Mouse (Mus musculus) CH12.LX (cell line): ENCODE data around the gene Lypd3. TPM values are rescaled to one million over a fixed set of nuclear protein-coding genes. Genes with fewer than 3 reads are reported as not detected.
A peak's percentile ranks its signal among the peaks of the same experiment; 100 is the strongest.

Experiments
- DNase-seq: peaks from one replicate; pipeline ENCODE4 v3.0.0-alpha.2; 2013; ENCODE audit errors: extremely low read depth
- H3K27ac ChIP-seq: 2 replicates; pipeline ENCODE4 v1.5.1; 2012; ENCODE audit warnings: low read depth, mild to moderate bottlenecking, control low read depth, moderate library complexity; ENCODE audit not compliant: insufficient read depth
- H3K27me3 ChIP-seq: replicated peaks from 2 replicates; pipeline ENCODE3; 2012; ENCODE audit warnings: inconsistent platforms
- H3K36me3 ChIP-seq, 2 experiments: replicated peaks in 1 of 2; 2 replicates each; pipeline versions ENCODE3 to v1.6.1; 2012; ENCODE audit warnings: inconsistent platforms in 1 of 2, low read length in 1 of 2, mild to moderate bottlenecking in 1 of 2, mixed read lengths in 1 of 2, moderate library complexity in 1 of 2; ENCODE audit not compliant: control insufficient read depth in 1 of 2, insufficient read depth in 1 of 2
- H3K4me1 ChIP-seq, 2 experiments: 2 replicates each; pipeline ENCODE4 v1.6.1; 2012; ENCODE audit warnings: inconsistent platforms in 1 of 2, moderate library complexity in 1 of 2; ENCODE audit not compliant: insufficient read depth in 2 of 2, control insufficient read depth in 1 of 2
- H3K4me2 ChIP-seq: 2 replicates; pipeline ENCODE4 v1.6.1; 2012; ENCODE audit warnings: low read depth, mild to moderate bottlenecking, control low read depth; ENCODE audit not compliant: poor library complexity, insufficient read depth, severe bottlenecking
- H3K4me3 ChIP-seq, 3 experiments: fragments of 150-350 bp in 1 of 3; sonication (generic) in 1 of 3; replicated peaks in 1 of 3; 2 replicates each; pipeline versions ENCODE3 to v1.5.1; 2011 to 2012; ENCODE audit warnings: low read depth in 2 of 3, low read length in 2 of 3, mild to moderate bottlenecking in 2 of 3, moderate library complexity in 2 of 3, control low read depth in 1 of 3, improper control_type of control experiment in 1 of 3, inconsistent platforms in 1 of 3, mixed read lengths in 1 of 3; ENCODE audit not compliant: poor library complexity in 1 of 3
- H3K79me2 ChIP-seq: replicated peaks from 2 replicates; pipeline ENCODE4 v1.6.1; 2012; ENCODE audit warnings: mild to moderate bottlenecking, moderate library complexity; ENCODE audit not compliant: control insufficient read depth, poor library complexity, insufficient read depth, severe bottlenecking; ENCODE audit errors: extremely low read depth
- H3K9ac ChIP-seq: 2 replicates; pipeline ENCODE4 v1.6.1; 2012; ENCODE audit warnings: low read depth, mild to moderate bottlenecking, control low read depth, moderate library complexity; ENCODE audit not compliant: insufficient read depth
- H3K9me3 ChIP-seq: replicated peaks from 2 replicates; pipeline ENCODE3; 2012; ENCODE audit warnings: low read length, inconsistent platforms, mixed read lengths
- BHLHE40 ChIP-seq: IDR thresholded peaks from 2 replicates; pipeline ENCODE4 v1.6.1; 2011; ENCODE audit warnings: mild to moderate bottlenecking, low read depth, low read length, improper control_type of control experiment
- CHD1 ChIP-seq: IDR thresholded peaks from 2 replicates; pipeline ENCODE4 v1.6.1; 2012; ENCODE audit warnings: low read depth, low read length, improper control_type of control experiment, inconsistent platforms
- CTCF ChIP-seq, 2 experiments: IDR thresholded peaks in 1 of 2; conservative IDR thresholded peaks in 1 of 2; 2 replicates each; pipeline ENCODE4 v1.5.1; 2011 to 2012; ENCODE audit warnings: low read depth in 2 of 2, low read length in 2 of 2, improper control_type of control experiment in 1 of 2, inconsistent platforms in 1 of 2, mild to moderate bottlenecking in 1 of 2, moderate library complexity in 1 of 2
- ETS1 ChIP-seq: conservative IDR thresholded peaks from 2 replicates; pipeline ENCODE4 v1.6.1; 2012; ENCODE audit warnings: low read depth, mild to moderate bottlenecking, inconsistent platforms, low read length, improper control_type of control experiment, moderate library complexity
- GABPA ChIP-seq: IDR thresholded peaks from 2 replicates; pipeline ENCODE4 v1.6.1; 2012; ENCODE audit warnings: low read depth, low read length, improper control_type of control experiment, inconsistent platforms; ENCODE audit not compliant: insufficient replicate concordance
- HCFC1 ChIP-seq: IDR thresholded peaks from 2 replicates; pipeline ENCODE4 v1.6.1; 2012; ENCODE audit warnings: low read depth, mild to moderate bottlenecking, inconsistent platforms, low read length, improper control_type of control experiment
- JUND ChIP-seq: conservative IDR thresholded peaks from 2 replicates; pipeline ENCODE4 v1.6.1; 2011; ENCODE audit warnings: low read depth, low read length, improper control_type of control experiment
- KAT2A ChIP-seq: IDR thresholded peaks from 2 replicates; pipeline ENCODE4 v1.6.1; 2012; ENCODE audit warnings: low read length, improper control_type of control experiment, inconsistent platforms; ENCODE audit not compliant: insufficient replicate concordance
- MAFK ChIP-seq: IDR thresholded peaks from 2 replicates; pipeline ENCODE4 v1.6.1; 2011; ENCODE audit warnings: low read length, improper control_type of control experiment; ENCODE audit not compliant: insufficient replicate concordance
- MAX ChIP-seq: IDR thresholded peaks from 2 replicates; pipeline ENCODE4 v1.6.1; 2011; ENCODE audit warnings: low read length, improper control_type of control experiment
- MAZ ChIP-seq: IDR thresholded peaks from 2 replicates; pipeline ENCODE4 v1.6.1; 2012; ENCODE audit warnings: low read depth, mild to moderate bottlenecking, inconsistent platforms, low read length, improper control_type of control experiment, moderate library complexity
- NELFE ChIP-seq: IDR thresholded peaks from 2 replicates; pipeline ENCODE4 v1.6.1; 2011; ENCODE audit warnings: low read depth, low read length, improper control_type of control experiment
- NRF1 ChIP-seq: IDR thresholded peaks from 2 replicates; pipeline ENCODE4 v1.6.1; 2014; ENCODE audit warnings: low read depth, mild to moderate bottlenecking, inconsistent platforms, low read length, improper control_type of control experiment, moderate library complexity
- PAX5 ChIP-seq: IDR thresholded peaks from 2 replicates; pipeline ENCODE4 v1.6.1; 2012; ENCODE audit warnings: low read length, inconsistent platforms, mixed read lengths
- RAD21 ChIP-seq: IDR thresholded peaks from 2 replicates; pipeline ENCODE4 v1.6.1; 2011; ENCODE audit warnings: low read depth, mild to moderate bottlenecking, low read length, improper control_type of control experiment, moderate library complexity
- RCOR1 ChIP-seq: conservative IDR thresholded peaks from 2 replicates; pipeline ENCODE4 v1.6.1; 2012; ENCODE audit warnings: low read depth, mild to moderate bottlenecking, inconsistent platforms, low read length, improper control_type of control experiment
- SMC3 ChIP-seq: IDR thresholded peaks from 2 replicates; pipeline ENCODE4 v1.6.1; 2011; ENCODE audit warnings: low read depth, low read length, improper control_type of control experiment
- USF1 ChIP-seq: IDR thresholded peaks from 2 replicates; pipeline ENCODE4 v1.6.1; 2014; ENCODE audit warnings: low read depth, mild to moderate bottlenecking, inconsistent platforms, low read length, improper control_type of control experiment
- ZKSCAN1 ChIP-seq: IDR thresholded peaks from 2 replicates; pipeline ENCODE4 v1.6.1; 2012; ENCODE audit warnings: low read depth, inconsistent platforms, low read length, improper control_type of control experiment, borderline replicate concordance
- ZNF384 ChIP-seq: IDR thresholded peaks from 2 replicates; pipeline ENCODE4 v1.6.1; 2012; ENCODE audit warnings: low read depth, low read length, improper control_type of control experiment, inconsistent platforms
- dilution Hi-C: fragments of 300-500 bp; cut with MboI; formaldehyde crosslinking; loops from 2 replicates; pipeline ENCODE4 v1.14.3; 2020; ENCODE audit warnings: low sequenced_read_pairs; ENCODE audit not compliant: extremely low pct_unique_long_range_greater_than_20kb, extremely low pct_ligation_motif_present
- in situ Hi-C: fragments of 300-500 bp; cut with MboI; formaldehyde crosslinking; loops from 3 replicates; pipeline ENCODE4 v1.14.3; 2019; ENCODE audit warnings: low sequenced_read_pairs, low pct_ligation_motif_present, low pct_unique_long_range_greater_than_20kb, mixed read lengths
- polyA plus RNA-seq: library from polyadenylated mRNA; unstranded; fragments of >175 nt; gene quantifications from 2 replicates; pipeline ENCODE4 v1.2.1, GENCODE M21; 2012; ENCODE audit warnings: low read depth; ENCODE audit not compliant: insufficient read length
- total RNA-seq, 2 experiments: library from RNA; depleted of rRNA; stranded (reverse); fragments of 300-350 nt in 1 of 2; fragments of >200 nt in 1 of 2; gene quantifications; 2 replicates each; pipeline ENCODE4 v1.2.3; 2012 to 2014

The Lypd3 gene
- total and polyA plus RNA-seq, 3 experiments: not detected

GRCm38 (mm10) chr7:24619671-24620397 is 16.5 kb upstream of the Lypd3 start:
- dilution Hi-C loops: no loop called here
- Histone ChIP-seq H3K9me3 (peaks cover 12% of the 10 kb centered on the region), H3K4me1 (peaks cover 0 to 17% of the 10 kb centered on the region in 2 experiments; a peak in 2 of 4 replicates), H3K4me2 (no peak overlapping the region), H3K79me2 (no peaks in the 10 kb centered on the region), H3K27me3 (no peaks in the 10 kb centered on the region), H3K36me3 (peaks cover 10 to 58% of the 10 kb centered on the region in 2 experiments), H3K9ac (no peak overlapping the region), H3K4me3 (no peak overlapping the region), H3K27ac (no peak overlapping the region)
- TF ChIP-seq HCFC1 (no peak), KAT2A (no peak), ZNF384 (no peak), NRF1 (no peak), USF1 (no peak), PAX5 (no peak), SMC3 (no peak), MAFK (no peak), NELFE (no peak), CHD1 (no peak), ZKSCAN1 (no peak), GABPA (no peak)
- in situ Hi-C loops: no loop called here
- no peak for DNase-seq

GRCm38 (mm10) chr7:24621193-24621592 is 15.2 kb upstream of the Lypd3 start:
- dilution Hi-C loops (no loop called here), in situ Hi-C loops (no loop called here)
- TF ChIP-seq MAX (no peak), JUND (no peak), BHLHE40 (no peak), SMC3 (no peak), NRF1 (no peak), CTCF (conservative IDR thresholded peaks at IDR 0.05 in 1 of 2, IDR thresholded peaks at IDR 0.05 in 1 of 2; ENCODE audit: low read depth in 2 of 2, low read length in 2 of 2) (peak; percentile 18 to 32; a peak in 2 of 4 replicates), RCOR1 (no peak), RAD21 (peak; percentile 8), NELFE (no peak), USF1 (no peak), HCFC1 (no peak), ETS1 (no peak), MAFK (no peak), MAZ (no peak), ZKSCAN1 (no peak)
- no peaks in the 10 kb centered on the region for H3K27me3 ChIP-seq
- no peak overlapping the region for H3K27ac ChIP-seq
- DNase-seq: no peak
- H3K36me3 ChIP-seq: peaks cover 10 to 65% of the 10 kb centered on the region in 2 experiments
- peaks cover 0 to 17% of the 10 kb centered on the region in 2 experiments; a peak in 2 of 4 replicates for H3K4me1 ChIP-seq
- H3K4me2 ChIP-seq: no peak overlapping the region
- no peaks in the 10 kb centered on the region for H3K79me2 ChIP-seq
- no peak overlapping the region for H3K9ac ChIP-seq
- peaks cover 12% of the 10 kb centered on the region for H3K9me3 ChIP-seq
- no peak overlapping the region for H3K4me3 ChIP-seq
